Mouse (Mus musculus): ENCODE measurements around the gene P2ry6.

Gene P2ry6

DNA sequence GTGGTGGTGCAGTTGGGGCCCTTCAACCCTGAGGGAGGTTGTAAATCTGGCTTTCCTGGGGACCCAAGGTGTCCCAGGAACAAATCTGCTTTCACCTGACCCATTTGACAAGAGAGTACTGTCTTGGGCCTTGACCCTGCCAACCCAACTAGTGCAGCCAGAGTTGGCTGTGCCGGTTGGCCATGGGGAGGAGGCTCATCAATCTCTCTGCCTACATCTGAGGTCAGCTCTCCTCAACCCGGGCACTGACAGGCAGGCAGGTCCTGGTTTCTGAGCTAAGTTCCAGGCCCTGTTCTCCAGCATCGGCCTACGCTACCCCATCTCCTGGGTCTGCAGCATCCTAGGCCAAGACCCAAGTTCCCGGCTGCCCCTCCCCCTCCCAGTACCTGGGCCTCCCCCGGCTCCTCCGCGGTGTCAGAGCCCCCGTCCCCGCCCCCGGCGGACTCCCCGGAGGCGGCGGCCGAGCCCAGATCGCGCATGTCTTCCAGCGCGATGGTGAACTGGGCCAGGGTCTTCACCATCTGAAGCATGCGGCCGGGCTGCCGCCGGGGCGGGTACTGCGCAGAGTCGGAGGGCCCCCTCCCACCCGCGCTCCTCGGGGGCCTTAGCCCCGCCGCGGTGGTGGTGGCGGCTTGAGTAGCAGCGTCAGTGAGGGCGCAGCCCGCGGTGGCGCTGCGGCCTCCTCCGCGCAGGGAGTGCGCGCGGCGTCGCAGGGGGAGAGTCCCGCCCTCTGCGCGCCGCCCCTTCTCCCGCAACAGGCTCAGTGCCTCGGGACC is 80.2 kb downstream of the P2ry6 start:
- in situ Hi-C loops (cut with MboI; ENCODE audit: unreplicated experiment in 2 of 2) = no loop called here

DNA sequence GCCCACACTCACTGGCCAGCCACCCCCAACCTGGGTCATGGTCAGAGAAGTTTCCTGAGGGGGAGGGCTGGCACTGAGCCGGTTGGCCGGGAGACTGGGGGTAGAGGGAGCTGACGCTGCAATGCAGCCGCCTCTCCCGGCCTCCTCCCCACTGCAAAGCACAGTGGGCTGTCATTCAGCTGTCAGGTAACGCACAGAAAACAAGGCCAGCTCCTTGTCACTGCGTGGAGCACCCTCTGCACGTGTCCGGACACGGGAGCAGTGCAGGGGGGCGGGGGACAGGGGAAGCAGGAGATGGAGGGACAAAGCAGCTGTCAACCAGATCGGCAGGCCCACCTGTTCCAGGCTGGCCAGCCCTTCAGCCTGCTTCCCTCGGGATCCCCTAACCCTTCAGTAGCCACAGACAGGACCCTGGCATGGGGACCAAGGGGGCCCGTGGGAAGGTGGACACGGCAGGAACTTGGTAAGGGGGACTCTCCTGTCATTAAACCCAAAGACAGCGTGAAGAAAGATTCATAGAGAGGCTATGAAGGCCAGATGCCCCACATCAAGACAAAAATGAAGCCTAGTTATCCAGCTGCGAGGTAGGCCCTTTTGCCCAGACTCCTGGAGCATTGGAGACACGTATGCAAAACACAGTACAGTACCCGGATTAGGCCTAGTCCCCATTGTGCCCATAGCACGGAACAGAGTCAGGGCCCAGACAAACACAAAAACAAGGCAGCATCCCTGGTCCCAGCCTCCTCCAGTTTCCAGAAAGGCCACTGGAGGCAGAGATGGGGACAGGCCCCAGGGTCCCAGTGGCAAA is 81.0 kb downstream of the P2ry6 start:
- in situ Hi-C loops (cut with MboI; ENCODE audit: unreplicated experiment in 2 of 2) = no loop called here
